13 mouse cellular contexts compared by ENCODE assay signal in the genomic region with DNA sequence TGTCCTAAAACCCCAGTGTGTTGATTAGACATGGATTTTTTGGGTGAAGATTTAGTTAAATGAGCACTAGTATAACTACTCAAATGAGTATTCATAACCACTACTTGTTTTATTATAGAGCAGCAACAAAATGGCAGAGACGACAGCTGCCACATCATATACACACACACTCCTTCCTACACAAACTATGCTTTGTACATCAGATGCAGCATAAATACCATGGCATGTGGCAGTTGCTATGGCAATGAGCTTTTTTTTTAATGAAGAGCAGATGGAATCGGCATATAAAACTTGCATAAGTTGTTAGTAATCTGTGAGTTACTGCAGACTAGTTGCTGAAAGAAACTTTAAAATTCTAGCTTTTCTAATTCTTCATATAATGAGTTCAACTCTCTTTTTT.
A peak's percentile ranks its signal among the peaks of the same experiment; 100 is the strongest.
DNase-seq lines count a peak whose midpoint lies in the region; ATAC-seq and TF ChIP-seq lines count a peak whose summit lies in the region.
"Had no signal": no experiment of that assay in that cellular context is flagged by ENCODE, and none has a peak within 500 bp of the region (broad histone marks: within the 10 kb centered on the region; RNA-seq: fewer than 3 reads in every experiment).

No protein-coding gene starts in this region.

- no peak overlapping the region for H3K4me3 ChIP-seq in layer of hippocampus, adult 2 months
- no peak overlapping the region for H3K4me3 ChIP-seq in forebrain, embryonic 16.5 days (replicated peaks; ENCODE audit: low read length)
- H3K4me3 ChIP-seq: gastrocnemius, adult 2 months; stomach, embryonic 15.5 days had no signal

- H3K27me3 ChIP-seq in forebrain, embryonic 16.5 days (replicated peaks; ENCODE audit: control insufficient read depth, insufficient read depth, low read length): no peaks in the 10 kb centered on the region
- H3K27me3 ChIP-seq: stomach, embryonic 15.5 days had no signal

- ATAC-seq in forebrain, embryonic 16.5 days: peak; percentile 81; the same call in 1 of the 2 replicates
- ATAC-seq: intestine, postnatal 0 days had no signal

- WGBS in forebrain, embryonic 16.5 days: 45% methylated on average over 2 of the region's 2 CpGs

- intact Hi-C loops in left cerebral cortex, postnatal 14 days (cut with DNase I): no loop called here

- H3K36me3 ChIP-seq in forebrain, embryonic 16.5 days (ENCODE audit: control insufficient read depth, insufficient read depth): no peaks in the 10 kb centered on the region
- H3K36me3 ChIP-seq: stomach, embryonic 15.5 days had no signal

- H3K4me2 ChIP-seq in forebrain, embryonic 16.5 days (ENCODE audit: low read length): no peak overlapping the region
- H3K4me2 ChIP-seq: stomach, embryonic 15.5 days had no signal

- no peak for TF ChIP-seq POLR2A in brain, embryonic 14.5 days (IDR thresholded peaks at IDR 0.05; ENCODE audit: borderline replicate concordance, extremely low read depth, insufficient read depth, insufficient read length, poor library complexity, severe bottlenecking)

- no peaks in the 10 kb centered on the region for H3K9me3 ChIP-seq in forebrain, embryonic 16.5 days (ENCODE audit: control insufficient read depth, low read length)
- H3K9me3 ChIP-seq: stomach, embryonic 15.5 days had no signal

- no peaks in the 10 kb centered on the region for H3K4me1 ChIP-seq in forebrain, embryonic 16.5 days (replicated peaks; ENCODE audit: control insufficient read depth, insufficient read depth, low read length)
- H3K4me1 ChIP-seq: stomach, embryonic 15.5 days had no signal

- no peak overlapping the region for H3K9ac ChIP-seq in forebrain, embryonic 16.5 days (replicated peaks; ENCODE audit: low read depth, low read length)
- H3K9ac ChIP-seq: stomach, embryonic 15.5 days had no signal

- TF ChIP-seq CTCF in layer of hippocampus, adult 2 months (conservative IDR thresholded peaks at IDR 0.05): no peak
- TF ChIP-seq CTCF in brain, embryonic 14.5 days (IDR thresholded peaks at IDR 0.05; ENCODE audit: borderline replicate concordance, extremely low read depth, insufficient read depth, insufficient read length): no peak

- peak; percentile 22 to 29 for DNase-seq in layer of hippocampus, adult 2 months (ENCODE audit: low spot score in 2 of 2)
- DNase-seq in layer of hippocampus, postnatal 10 days (ENCODE audit: low spot score in 2 of 2): no peak
- peak; percentile 75 for DNase-seq in brain, embryonic 14.5 days (ENCODE audit: low read depth)
- peak; percentile 50 to 73 for DNase-seq in left cerebral cortex, postnatal 14 days (ENCODE audit: low spot score in 2 of 2)
- DNase-seq in gastrocnemius, adult 18-20 months (ENCODE audit: low spot score): no peak
- DNase-seq in adrenal gland, adult 18-20 months (ENCODE audit: low spot score in 2 of 2): no peak
- DNase-seq: adrenal gland, adult 8-10 months; cerebellum, adult 11-12 months; gastrocnemius, adult 2 months; heart, postnatal 4 days had no signal

- no peak overlapping the region for H3K27ac ChIP-seq in layer of hippocampus, adult 2 months
- H3K27ac ChIP-seq in forebrain, embryonic 16.5 days (ENCODE audit: low read length): peak overlapping the region; percentile 63
- H3K27ac ChIP-seq: gastrocnemius, adult 2 months; stomach, embryonic 15.5 days had no signal

Comparison
In these comparisons a context has a peak if more than half of its experiments do, and no peak if none do; other contexts are left out.
1. DNase-seq: peak in layer of hippocampus, adult 2 months (2 of 2), brain, embryonic 14.5 days (single experiment) and left cerebral cortex, postnatal 14 days (2 of 2); none in layer of hippocampus, postnatal 10 days (0 of 2), gastrocnemius, adult 18-20 months (single experiment) and adrenal gland, adult 18-20 months (0 of 2).